Mouse (Mus musculus) adrenal gland, postnatal 0 days (tissue): ENCODE results near the gene Ccdc190. TPM values are rescaled to one million over a fixed set of nuclear protein-coding genes. Genes with fewer than 3 reads are reported as not detected.

Experiments used
- polyA plus RNA-seq: library from polyadenylated mRNA; unstranded; fragments of >200 nt; fragmentation: Nextera tagmentation; extraction: Ambion mirVana; gene quantifications from 2 replicates; pipeline ENCODE4 v1.2.1, GENCODE M21; 2015

Gene Ccdc190
- not detected in 2 replicates for polyA plus RNA-seq

DNA sequence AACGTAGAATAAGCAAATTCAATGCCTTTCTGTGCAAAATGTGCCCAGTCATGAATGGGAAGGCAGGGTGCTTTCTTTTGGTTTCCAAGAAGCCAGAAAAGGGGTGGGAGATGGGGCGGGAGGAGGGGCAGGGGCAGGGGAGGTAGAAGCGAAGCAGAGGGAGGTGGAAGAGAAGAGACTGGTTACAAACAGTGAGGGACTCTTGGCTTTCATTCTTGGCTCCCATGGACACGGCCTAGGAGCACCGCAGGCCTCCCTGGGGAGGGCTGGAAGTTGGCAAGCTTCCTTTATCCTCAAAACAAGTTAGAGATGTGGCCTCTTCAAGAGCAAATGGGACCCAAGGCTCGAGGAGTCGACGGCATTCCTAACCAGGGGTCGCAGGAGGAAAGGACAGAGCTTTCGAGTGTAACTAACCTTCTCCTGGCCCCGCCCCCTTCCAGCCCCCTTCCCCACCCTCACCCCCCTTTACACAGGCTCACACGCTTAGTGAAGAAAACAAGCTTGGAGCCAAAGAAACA lies at the start of gene Ccdc190:
Gene Ccdc190, plus strand, starts transcription at position 195 of the 518 bp plus-strand sequence.

DNA sequence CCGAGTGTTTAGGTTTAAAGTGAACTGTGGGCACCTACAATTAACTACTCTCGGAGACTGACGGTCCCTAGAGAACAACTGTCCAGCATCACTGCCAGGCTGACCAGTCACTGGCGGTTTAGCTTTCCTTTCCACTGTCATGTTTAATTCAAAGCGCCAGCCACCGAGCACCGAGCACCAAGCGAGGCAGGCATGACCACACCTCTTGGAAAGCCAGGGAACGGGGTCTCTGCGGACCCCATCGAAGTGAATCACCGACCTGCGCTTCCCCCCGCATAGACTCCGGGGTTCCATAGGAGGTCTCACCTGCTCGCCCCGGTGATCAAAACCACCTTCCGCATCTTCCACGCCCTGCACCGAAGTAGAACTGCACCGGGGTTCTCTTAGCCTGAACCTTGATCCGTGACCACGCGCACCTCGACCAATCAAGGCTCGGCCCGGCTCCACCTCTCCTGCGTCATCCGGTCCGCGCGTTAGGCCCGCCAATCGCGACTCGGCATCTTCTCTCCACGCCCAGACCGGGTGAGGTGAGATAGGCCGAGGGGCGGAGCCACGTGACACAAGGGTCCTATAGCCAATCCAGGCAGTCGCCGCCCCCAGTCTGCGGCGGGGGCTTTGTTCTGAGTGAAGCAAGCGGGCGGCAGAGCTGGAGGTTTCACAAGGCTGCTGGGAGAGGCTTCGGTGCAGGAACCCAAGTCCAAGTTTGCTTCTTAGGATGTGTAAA lies 40.5 kb downstream of the Ccdc190 start, which contains the start of gene Hsd17b7:
Gene Hsd17b7, minus strand, starts transcription at position 450 of the 724 bp plus-strand sequence.

Other genes starting within 250 kb of the Ccdc190 start
- gene Rgs4, start 181.0 kb upstream of the Ccdc190 start, polyA plus RNA-seq, result 56.0 and 96.1 TPM in 2 replicates
- gene Hsd17b7, start 40.6 kb downstream of the Ccdc190 start, polyA plus RNA-seq, result 9.0 and 9.2 TPM in 2 replicates
- gene Ddr2, start 182.1 kb downstream of the Ccdc190 start, polyA plus RNA-seq, result 20.7 and 21.1 TPM in 2 replicates
- gene Uap1, start 246.3 kb downstream of the Ccdc190 start, polyA plus RNA-seq, result 34.7 and 35.9 TPM in 2 replicates